Mouse (Mus musculus) hindbrain, embryonic 16.5 days (tissue): ENCODE results near the gene Olfr90. TPM values are rescaled to one million over a fixed set of nuclear protein-coding genes. Genes with fewer than 3 reads are reported as not detected.
"Not testable (repeated sequence)": the region's sequence is repeated elsewhere in the genome, so short reads cannot be mapped to it uniquely, and the experiment has no call there.

Experiments used
- ATAC-seq: fragments of 200-750 bp; cut with Nextera tagmentation; 2 replicates; pipeline ENCODE4 v1.8.0; 2017; ENCODE audit warnings: moderate TSS enrichment, moderate library complexity
- H3K27ac ChIP-seq: fragments of 300-500 bp; sonication (generic); 2 replicates; pipeline ENCODE4 v1.5.1; 2014; ENCODE audit warnings: low read depth, mild to moderate bottlenecking, control low read depth, low read length, moderate library complexity
- H3K27me3 ChIP-seq: fragments of 300-500 bp; sonication (generic); replicated peaks from 2 replicates; pipeline ENCODE4 v1.6.1; 2014; ENCODE audit warnings: low read length; ENCODE audit not compliant: control insufficient read depth, insufficient read depth
- H3K36me3 ChIP-seq: fragments of 300-500 bp; sonication (generic); 2 replicates; pipeline ENCODE4 v1.6.1; 2014; ENCODE audit warnings: mild to moderate bottlenecking, low read length, moderate library complexity, mixed read lengths; ENCODE audit not compliant: control insufficient read depth, insufficient read depth
- H3K4me1 ChIP-seq: fragments of 300-500 bp; sonication (generic); 2 replicates; pipeline ENCODE4 v1.6.1; 2014; ENCODE audit warnings: low read depth, low read length; ENCODE audit not compliant: control insufficient read depth, insufficient read depth
- H3K4me2 ChIP-seq: fragments of 300-500 bp; sonication (generic); 2 replicates; pipeline ENCODE4 v1.6.1; 2014; ENCODE audit warnings: mild to moderate bottlenecking, low read length, control low read depth, moderate library complexity
- H3K4me3 ChIP-seq: fragments of 300-500 bp; sonication (generic); 2 replicates; pipeline ENCODE4 v1.5.1; 2014; ENCODE audit warnings: mild to moderate bottlenecking, low read length, control low read depth, moderate library complexity
- H3K9ac ChIP-seq: fragments of 300-500 bp; sonication (generic); 2 replicates; pipeline ENCODE4 v1.6.1; 2014; ENCODE audit warnings: low read depth, mild to moderate bottlenecking, control low read depth, low read length, moderate library complexity
- H3K9me3 ChIP-seq: fragments of 300-500 bp; sonication (generic); 2 replicates; pipeline ENCODE4 v1.6.1; 2014; ENCODE audit warnings: mild to moderate bottlenecking, low read length, moderate library complexity; ENCODE audit not compliant: control insufficient read depth
- WGBS: fragments of 180-500 bp; shearing (Covaris S2); extraction: QIAGEN DNeasy Blood & Tissue Kit; methylation state at CpG from one replicate; pipeline ENCODE4 v1.1.7; 2014; 5-methylcytosine and 5-hydroxymethylcytosine counted together
- polyA plus RNA-seq: library from polyadenylated mRNA; unstranded; fragments of >200 nt; fragmentation: Nextera tagmentation; extraction: Ambion mirVana; gene quantifications from 2 replicates; pipeline ENCODE4 v1.2.1, GENCODE M21; 2015

Gene Olfr90
- 0.09 TPM in 1 of 2 replicates, not detected in the other for polyA plus RNA-seq

DNA sequence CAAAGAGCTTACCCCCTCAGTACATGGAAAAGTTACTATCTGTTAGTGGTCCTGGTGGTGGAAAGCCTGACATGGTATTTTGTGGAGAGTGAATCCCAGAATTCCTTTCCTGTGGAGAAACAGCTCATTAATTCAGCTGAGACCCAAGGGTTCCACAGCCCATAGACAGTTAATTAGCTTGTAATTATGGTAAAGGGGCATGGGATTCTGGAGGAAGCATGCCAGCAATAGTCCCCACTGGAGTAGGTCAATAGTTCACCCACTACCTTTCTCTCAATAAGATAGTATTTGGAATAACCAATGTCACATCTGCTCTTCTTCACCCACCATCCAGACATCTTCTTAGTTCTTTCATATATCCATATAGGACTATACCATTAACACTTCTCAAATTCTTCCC lies at the start of gene Olfr90:
Gene Olfr90, minus strand, starts transcription at position 101 of the 400 bp plus-strand sequence.
- H3K4me2 ChIP-seq, result no peak within 1 kb of the TSS
- no peak within 1 kb of the TSS for H3K9ac ChIP-seq
- H3K27ac ChIP-seq, result no peak within 1 kb of the TSS
- no peak for ATAC-seq
- no peaks in the 10 kb centered on the region for H3K36me3 ChIP-seq
- H3K4me1 ChIP-seq, result no peaks in the 10 kb centered on the region
- no peaks in the 10 kb centered on the region for H3K9me3 ChIP-seq
- no peak within 1 kb of the TSS for H3K4me3 ChIP-seq
- H3K27me3 ChIP-seq, result no peaks in the 10 kb centered on the region

DNA sequence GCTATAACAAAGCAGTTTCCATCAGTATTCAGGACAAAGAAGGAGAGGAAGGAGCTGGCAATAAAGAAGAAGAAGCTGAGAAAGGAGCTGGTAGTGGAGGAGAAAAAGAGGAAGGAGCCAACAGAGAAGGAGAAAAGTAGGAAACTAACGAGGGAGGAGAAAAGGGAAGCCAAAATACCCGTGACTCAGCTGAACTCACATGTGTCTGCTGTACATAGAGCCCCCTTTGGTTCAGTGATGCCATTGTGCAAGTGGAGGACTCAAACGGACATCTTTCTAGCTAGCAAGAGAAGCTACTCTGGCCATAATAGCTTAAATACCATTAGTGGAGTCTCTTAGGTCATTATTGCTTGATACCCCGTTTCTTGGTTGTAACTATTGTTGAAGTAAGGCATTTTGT lies 43.1 kb upstream of the Olfr90 start:
- not testable (repeated sequence) for H3K4me2 ChIP-seq, H3K9ac ChIP-seq, H3K27me3 ChIP-seq, ATAC-seq, H3K4me1 ChIP-seq, H3K27ac ChIP-seq, H3K36me3 ChIP-seq, H3K4me3 ChIP-seq, H3K9me3 ChIP-seq
- WGBS, result 73% methylated on average over 4 of the region's 4 CpGs

DNA sequence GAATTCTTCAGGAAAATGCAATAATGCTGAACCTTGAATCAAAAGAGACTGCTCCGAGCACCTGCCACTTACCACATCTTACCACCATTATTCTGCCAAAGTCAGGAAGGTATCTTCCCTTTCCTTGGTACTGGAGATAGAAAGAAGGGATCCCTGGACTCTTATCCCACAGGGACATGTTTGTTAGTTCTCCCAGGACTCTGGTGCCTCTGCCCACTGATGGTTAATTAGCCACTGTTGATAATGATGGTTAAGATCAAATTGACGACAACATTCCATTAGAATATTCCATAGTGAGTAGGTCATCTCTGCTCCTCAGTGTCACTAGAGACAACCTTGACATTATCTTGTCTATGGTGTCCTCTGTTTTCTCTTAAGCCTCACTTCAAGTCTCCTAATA lies 31.7 kb upstream of the Olfr90 start, which contains the start of gene Olfr92:
Gene Olfr92, minus strand, starts transcription at position 101 of the 400 bp plus-strand sequence.
- Histone ChIP-seq H3K27ac (no peak within 1 kb of the TSS), H3K4me2 (no peak within 1 kb of the TSS), H3K27me3 (no peaks in the 10 kb centered on the region), H3K4me1 (no peaks in the 10 kb centered on the region), H3K9me3 (no peaks in the 10 kb centered on the region), H3K4me3 (no peak within 1 kb of the TSS), H3K36me3 (no peaks in the 10 kb centered on the region), H3K9ac (no peak within 1 kb of the TSS)
- no peak for ATAC-seq
- WGBS, result 92% methylated on average over 2 of the region's 2 CpGs

DNA sequence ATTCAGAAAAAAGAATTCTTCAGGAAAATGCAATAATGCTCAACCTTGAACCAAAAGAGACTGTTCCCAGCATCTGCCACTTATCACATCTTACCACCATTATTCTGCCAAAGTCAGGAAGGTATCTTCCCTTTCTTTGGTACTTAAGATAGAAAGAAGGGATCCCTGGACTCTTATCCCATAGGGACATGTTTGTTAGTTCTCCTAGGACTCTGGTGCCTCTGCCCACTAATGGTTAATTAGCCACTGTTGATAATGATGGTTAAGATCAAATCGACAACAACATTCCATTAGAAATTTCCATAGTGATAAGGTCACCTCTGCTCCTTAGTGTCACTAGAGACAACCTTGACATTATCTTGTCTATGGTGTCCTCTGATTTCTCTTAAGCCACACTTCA lies 9.9 kb upstream of the Olfr90 start, which contains the start of gene Olfr91:
Gene Olfr91, minus strand, starts transcription at position 101 of the 400 bp plus-strand sequence.
- no peak for ATAC-seq
- H3K9ac ChIP-seq, result no peak within 1 kb of the TSS

DNA sequence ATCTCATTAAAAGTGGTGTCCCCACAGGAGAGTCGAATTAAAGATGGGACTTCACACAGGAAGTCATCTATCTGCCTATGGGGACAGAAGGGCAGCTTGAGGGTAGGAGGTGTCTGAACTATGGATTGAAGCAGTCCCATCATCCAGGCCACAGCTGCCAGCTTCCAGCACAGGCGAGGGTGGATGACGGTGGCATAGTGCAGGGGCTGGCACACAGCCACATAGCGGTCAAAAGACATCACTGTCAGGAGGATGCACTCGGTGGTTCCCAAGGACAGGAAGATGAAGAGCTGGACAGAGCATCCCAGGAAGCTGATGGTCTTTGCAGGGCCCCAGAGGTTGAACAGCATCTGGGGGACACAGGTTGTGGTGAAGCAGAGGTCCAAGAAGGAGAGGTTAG lies 5.0 kb upstream of the Olfr90 start:
- ATAC-seq, result no peak
- Histone ChIP-seq H3K9ac (no peak overlapping the region), H3K9me3 (no peaks in the 10 kb centered on the region), H3K4me2 (no peak overlapping the region), H3K4me1 (no peaks in the 10 kb centered on the region), H3K27me3 (no peaks in the 10 kb centered on the region), H3K27ac (no peak overlapping the region), H3K4me3 (no peak overlapping the region), H3K36me3 (no peaks in the 10 kb centered on the region)
- WGBS, result 76% methylated on average over 5 of the region's 5 CpGs

More for the DNA sequence above, 9.9 kb upstream of the Olfr90 start, which contains the start of gene Olfr91:
- Histone ChIP-seq H3K27ac (no peak within 1 kb of the TSS), H3K4me1 (no peaks in the 10 kb centered on the region), H3K9me3 (no peaks in the 10 kb centered on the region), H3K4me3 (no peak within 1 kb of the TSS), H3K36me3 (no peaks in the 10 kb centered on the region), H3K4me2 (no peak within 1 kb of the TSS), H3K27me3 (no peaks in the 10 kb centered on the region)
- 89% methylated on average over 1 of the region's 1 CpGs for WGBS

DNA sequence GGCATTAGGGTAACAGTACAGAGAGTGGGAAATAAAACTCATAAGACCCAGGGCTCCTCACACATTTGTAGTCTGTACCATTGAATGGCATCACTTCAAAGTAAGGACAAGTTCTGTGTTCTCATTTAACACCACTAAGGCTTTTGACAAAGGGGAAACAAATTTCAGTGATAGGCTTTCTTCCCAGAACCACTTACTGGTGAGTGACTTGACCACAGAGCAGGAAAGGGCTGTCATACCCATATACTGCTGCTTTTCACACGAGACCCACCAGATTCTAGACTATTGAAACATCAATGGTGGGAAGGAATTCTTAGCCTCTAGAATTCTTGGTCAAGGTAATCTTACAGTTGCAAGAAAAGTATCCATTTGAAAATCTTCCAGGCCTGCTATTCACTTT lies 3.9 kb upstream of the Olfr90 start:
- WGBS, result 90% methylated on average over 1 of the region's 1 CpGs

DNA sequence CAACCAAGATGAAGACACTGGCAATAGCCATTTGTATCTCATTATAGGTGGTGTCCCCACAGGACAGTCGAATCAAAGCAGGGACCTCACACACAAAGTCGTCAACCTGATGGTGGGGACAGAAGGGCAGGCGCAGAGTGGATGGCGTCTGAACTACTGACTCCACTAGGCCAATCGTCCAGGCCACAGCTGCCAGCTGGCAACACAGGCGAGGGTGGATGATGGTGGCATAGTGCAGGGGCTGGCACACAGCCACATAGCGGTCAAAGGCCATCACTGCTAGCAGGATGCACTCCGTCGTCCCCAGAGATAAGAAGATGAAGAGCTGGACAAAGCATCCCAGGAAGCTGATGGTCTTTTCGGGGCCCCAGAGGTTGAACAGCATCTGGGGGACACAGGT lies 2.8 kb downstream of the Olfr90 start:
- H3K4me1 ChIP-seq, result no peaks in the 10 kb centered on the region
- WGBS, result 73% methylated on average over 10 of the region's 10 CpGs
- no peak for ATAC-seq
- H3K4me2 ChIP-seq, result no peak overlapping the region
- H3K27me3 ChIP-seq, result no peaks in the 10 kb centered on the region
- no peaks in the 10 kb centered on the region for H3K9me3 ChIP-seq
- H3K4me3 ChIP-seq, result no peak overlapping the region
- H3K36me3 ChIP-seq, result no peaks in the 10 kb centered on the region
- no peak overlapping the region for H3K27ac ChIP-seq
- no peak overlapping the region for H3K9ac ChIP-seq

More for the DNA sequence above, 3.9 kb upstream of the Olfr90 start:
- H3K27me3 ChIP-seq, result no peaks in the 10 kb centered on the region
- no peak overlapping the region for H3K9ac ChIP-seq
- no peak overlapping the region for H3K27ac ChIP-seq
- no peak overlapping the region for H3K4me3 ChIP-seq
- no peaks in the 10 kb centered on the region for H3K36me3 ChIP-seq
- no peak for ATAC-seq
- H3K4me2 ChIP-seq, result no peak overlapping the region
- no peaks in the 10 kb centered on the region for H3K9me3 ChIP-seq
- H3K4me1 ChIP-seq, result no peaks in the 10 kb centered on the region

DNA sequence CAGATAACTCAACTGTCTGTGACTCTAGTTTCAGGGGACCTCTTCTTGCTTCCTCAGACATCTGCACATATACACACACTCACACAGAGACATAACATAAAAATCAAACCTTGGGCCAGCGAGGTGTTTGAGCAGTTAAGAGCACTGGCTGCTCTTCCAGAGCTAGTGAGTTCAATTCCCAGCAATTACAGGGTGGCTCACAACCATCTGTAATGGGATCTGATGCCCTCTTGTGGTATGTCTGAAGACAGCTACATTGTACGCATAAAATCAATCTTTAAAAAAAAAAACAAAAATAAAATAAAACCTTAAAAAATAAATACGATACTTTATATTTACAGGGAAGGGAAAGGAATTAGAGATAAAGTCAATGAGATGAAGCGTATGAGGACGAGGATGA lies 3.7 kb downstream of the Olfr90 start:
- no peaks in the 10 kb centered on the region for H3K27me3 ChIP-seq
- 67% methylated on average over 5 of the region's 5 CpGs for WGBS
- H3K27ac ChIP-seq, result no peak overlapping the region
- no peak for ATAC-seq
- no peak overlapping the region for H3K9ac ChIP-seq
- no peaks in the 10 kb centered on the region for H3K36me3 ChIP-seq
- H3K4me3 ChIP-seq, result no peak overlapping the region
- no peaks in the 10 kb centered on the region for H3K9me3 ChIP-seq
- no peaks in the 10 kb centered on the region for H3K4me1 ChIP-seq
- H3K4me2 ChIP-seq, result no peak overlapping the region

DNA sequence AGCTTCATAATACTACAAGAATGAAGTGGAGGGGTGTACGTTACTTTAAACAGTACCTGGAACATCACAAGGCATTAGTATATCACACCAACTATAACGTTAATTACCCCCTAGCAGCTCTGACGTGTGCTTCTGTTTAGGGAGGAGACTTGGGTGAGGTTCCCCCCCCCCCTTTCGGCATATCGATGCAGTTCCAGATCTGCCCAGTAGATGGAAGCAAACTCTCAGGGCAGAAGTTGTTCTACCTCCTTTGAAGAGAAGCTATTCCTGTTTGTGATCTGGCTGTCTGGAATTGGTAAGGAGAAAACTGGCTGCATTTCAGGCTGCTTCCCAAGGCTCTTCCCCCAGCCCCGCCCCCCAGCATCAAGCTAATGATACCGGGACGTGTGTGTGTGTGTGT lies 5.0 kb downstream of the Olfr90 start:
- H3K4me1 ChIP-seq, result peaks cover 2% of the 10 kb centered on the region
- H3K9ac ChIP-seq, result no peak overlapping the region
- H3K27me3 ChIP-seq, result no peaks in the 10 kb centered on the region
- 5% methylated on average over 8 of the region's 8 CpGs for WGBS
- no peaks in the 10 kb centered on the region for H3K9me3 ChIP-seq
- ATAC-seq, result peak; percentile 62
- no peak overlapping the region for H3K4me3 ChIP-seq
- H3K36me3 ChIP-seq, result no peaks in the 10 kb centered on the region
- H3K4me2 ChIP-seq, result no peak overlapping the region
- no peak overlapping the region for H3K27ac ChIP-seq

DNA sequence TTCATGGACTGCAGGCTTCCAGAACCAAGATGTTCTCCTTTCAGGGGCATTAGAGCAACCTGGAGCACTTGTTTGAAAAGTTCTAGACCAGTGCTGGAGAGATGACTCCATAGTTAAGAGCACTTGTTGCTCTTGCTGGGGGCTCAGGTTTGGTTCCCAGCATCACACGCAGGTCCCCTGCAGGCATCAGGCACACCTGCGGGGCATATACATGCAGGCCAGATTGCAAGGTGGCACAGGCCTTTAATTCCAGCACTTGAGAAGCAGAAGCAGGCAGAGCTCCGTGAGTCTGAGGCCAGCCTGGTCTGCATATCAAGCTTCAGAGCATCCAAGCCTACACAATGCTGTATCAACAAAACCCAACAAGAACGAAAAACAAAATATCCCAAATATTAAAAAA lies 6.6 kb downstream of the Olfr90 start:
- Histone ChIP-seq H3K4me1 (peaks cover 2% of the 10 kb centered on the region), H3K36me3 (peaks cover 2% of the 10 kb centered on the region; the same call in 1 of the 2 replicates), H3K27me3 (no peaks in the 10 kb centered on the region), H3K4me3 (no peak overlapping the region), H3K27ac (no peak overlapping the region), H3K9ac (no peak overlapping the region), H3K9me3 (no peaks in the 10 kb centered on the region), H3K4me2 (no peak overlapping the region)
- ATAC-seq, result no peak
- WGBS, result 90% methylated on average over 4 of the region's 4 CpGs
